Mouse (Mus musculus): ENCODE results near the gene Nedd9. TPM values are rescaled to one million over a fixed set of nuclear protein-coding genes. Genes with fewer than 3 reads are reported as not detected.

The Nedd9 gene
- polyA plus RNA-seq, 1 experiment from 2014 or later: 19.2 TPM

- no peak overlapping the region for H3K4me3 ChIP-seq
- no peak overlapping the region for H3K4me2 ChIP-seq
- H3K9ac ChIP-seq: no peak overlapping the region
- H3K4me1 ChIP-seq (replicated peaks): no peaks in the 10 kb centered on the region
- 0 out of 2 replicates have a peak, but pooled peaks cover 6% of the 10 kb centered on the region for H3K27me3 ChIP-seq
- no peaks in the 10 kb centered on the region for H3K36me3 ChIP-seq
- no peak for ATAC-seq (replicated peaks; ENCODE audit: insufficient number of reproducible peaks, insufficient read depth, low FRiP score, low read depth)
- 77% methylated on average over 4 of the region's 4 CpGs for WGBS
- no peak overlapping the region for H3K27ac ChIP-seq
- H3K9me3 ChIP-seq (replicated peaks): no peaks in the 10 kb centered on the region
Measured at GRCm38 (mm10) chr13:41379951-41380465, 107.2 kb downstream of the Nedd9 start.

GRCm38 (mm10) chr13:41378462-41378861 lies 108.7 kb downstream of the Nedd9 start:
- WGBS: 72% methylated on average over 5 of the region's 5 CpGs
- ATAC-seq (replicated peaks; ENCODE audit: insufficient number of reproducible peaks, insufficient read depth, low FRiP score, low read depth): no peak

GRCm38 (mm10) chr13:41377856-41378255 lies 109.3 kb downstream of the Nedd9 start:
- no peak for ATAC-seq (replicated peaks; ENCODE audit: insufficient number of reproducible peaks, insufficient read depth, low FRiP score, low read depth)
- 86% methylated on average over 9 of the region's 9 CpGs for WGBS
- Histone ChIP-seq H3K4me1 (replicated peaks) (no peaks in the 10 kb centered on the region), H3K4me2 (no peak overlapping the region), H3K27ac (no peak overlapping the region), H3K36me3 (no peaks in the 10 kb centered on the region), H3K4me3 (no peak overlapping the region), H3K27me3 (0 out of 2 replicates have a peak, but pooled peaks cover 6% of the 10 kb centered on the region), H3K9ac (no peak overlapping the region), H3K9me3 (replicated peaks) (no peaks in the 10 kb centered on the region)

More at GRCm38 (mm10) chr13:41378462-41378861, 108.7 kb downstream of the Nedd9 start:
- Histone ChIP-seq H3K4me1 (replicated peaks) (no peaks in the 10 kb centered on the region), H3K9me3 (replicated peaks) (no peaks in the 10 kb centered on the region), H3K27ac (no peak overlapping the region), H3K4me2 (no peak overlapping the region), H3K27me3 (0 out of 2 replicates have a peak, but pooled peaks cover 6% of the 10 kb centered on the region), H3K36me3 (no peaks in the 10 kb centered on the region), H3K4me3 (no peak overlapping the region), H3K9ac (no peak overlapping the region)

GRCm38 (mm10) chr13:41377011-41377431 lies 110.1 kb downstream of the Nedd9 start:
- Histone ChIP-seq H3K9ac (no peak overlapping the region), H3K4me1 (replicated peaks) (no peaks in the 10 kb centered on the region), H3K9me3 (replicated peaks) (no peaks in the 10 kb centered on the region), H3K4me3 (no peak overlapping the region), H3K36me3 (no peaks in the 10 kb centered on the region), H3K27me3 (0 out of 2 replicates have a peak, but pooled peaks cover 6% of the 10 kb centered on the region), H3K27ac (no peak overlapping the region), H3K4me2 (no peak overlapping the region)
- ATAC-seq (replicated peaks; ENCODE audit: insufficient number of reproducible peaks, insufficient read depth, low FRiP score, low read depth): no peak
- WGBS: 70% methylated on average over 2 of the region's 2 CpGs

GRCm38 (mm10) chr13:41376111-41376510 lies 111.1 kb downstream of the Nedd9 start:
- no peaks in the 10 kb centered on the region for H3K4me1 ChIP-seq (replicated peaks)
- H3K9ac ChIP-seq: no peak overlapping the region
- no peaks in the 10 kb centered on the region for H3K9me3 ChIP-seq (replicated peaks)
- 82% methylated on average over 4 of the region's 4 CpGs for WGBS
- H3K27ac ChIP-seq: no peak overlapping the region
- no peak overlapping the region for H3K4me2 ChIP-seq
- no peaks in the 10 kb centered on the region for H3K36me3 ChIP-seq
- no peak overlapping the region for H3K4me3 ChIP-seq
- ATAC-seq (replicated peaks; ENCODE audit: insufficient number of reproducible peaks, insufficient read depth, low FRiP score, low read depth): no peak
- H3K27me3 ChIP-seq: 0 out of 2 replicates have a peak, but pooled peaks cover 5% of the 10 kb centered on the region

- H3K4me3 ChIP-seq: no peak overlapping the region
- no peak overlapping the region for H3K27ac ChIP-seq
- 77% methylated on average over 6 of the region's 6 CpGs for WGBS
- no peaks in the 10 kb centered on the region for H3K36me3 ChIP-seq
- no peak for ATAC-seq (replicated peaks; ENCODE audit: insufficient number of reproducible peaks, insufficient read depth, low FRiP score, low read depth)
- 0 out of 2 replicates have a peak, but pooled peaks cover 5% of the 10 kb centered on the region for H3K27me3 ChIP-seq
- no peaks in the 10 kb centered on the region for H3K9me3 ChIP-seq (replicated peaks)
- no peak overlapping the region for H3K9ac ChIP-seq
- H3K4me1 ChIP-seq (replicated peaks): no peaks in the 10 kb centered on the region
- no peak overlapping the region for H3K4me2 ChIP-seq
Measured at GRCm38 (mm10) chr13:41375696-41376095, 111.5 kb downstream of the Nedd9 start.

- no peak for ATAC-seq (replicated peaks; ENCODE audit: insufficient number of reproducible peaks, insufficient read depth, low FRiP score, low read depth)
- no peaks in the 10 kb centered on the region for H3K36me3 ChIP-seq
- no peak overlapping the region for H3K27ac ChIP-seq
- H3K4me3 ChIP-seq: no peak overlapping the region
- no peaks in the 10 kb centered on the region for H3K9me3 ChIP-seq (replicated peaks)
- 0 out of 2 replicates have a peak, but pooled peaks cover 5% of the 10 kb centered on the region for H3K27me3 ChIP-seq
- H3K9ac ChIP-seq: no peak overlapping the region
- 83% methylated on average over 1 of the region's 1 CpGs for WGBS
- H3K4me2 ChIP-seq: no peak overlapping the region
- no peaks in the 10 kb centered on the region for H3K4me1 ChIP-seq (replicated peaks)
Measured at GRCm38 (mm10) chr13:41374886-41375285, 112.3 kb downstream of the Nedd9 start.

- Histone ChIP-seq H3K9me3 (replicated peaks) (no peaks in the 10 kb centered on the region), H3K27me3 (0 out of 2 replicates have a peak, but pooled peaks cover 5% of the 10 kb centered on the region), H3K9ac (no peak overlapping the region), H3K27ac (0 out of 2 replicates have a peak overlapping the region, but pooled peaks have one; percentile 5), H3K4me1 (replicated peaks) (no peaks in the 10 kb centered on the region), H3K4me2 (no peak overlapping the region), H3K36me3 (no peaks in the 10 kb centered on the region), H3K4me3 (no peak overlapping the region)
- WGBS: 68% methylated on average over 8 of the region's 8 CpGs
- ATAC-seq (replicated peaks; ENCODE audit: insufficient number of reproducible peaks, insufficient read depth, low FRiP score, low read depth): no peak
Measured at GRCm38 (mm10) chr13:41372555-41373460, 114.4 kb downstream of the Nedd9 start.

- WGBS: 61% methylated on average over 3 of the region's 3 CpGs
- no peaks in the 10 kb centered on the region for H3K27me3 ChIP-seq
- no peak overlapping the region for H3K4me3 ChIP-seq
- H3K4me1 ChIP-seq (replicated peaks): 0 out of 2 replicates have a peak, but pooled peaks cover under 1% of the 10 kb centered on the region
- H3K4me2 ChIP-seq: no peak overlapping the region
- H3K9me3 ChIP-seq (replicated peaks): no peaks in the 10 kb centered on the region
- no peaks in the 10 kb centered on the region for H3K36me3 ChIP-seq
- no peak overlapping the region for H3K9ac ChIP-seq
- ATAC-seq (replicated peaks; ENCODE audit: insufficient number of reproducible peaks, insufficient read depth, low FRiP score, low read depth): no peak
- peak overlapping the region; percentile 3; the same call in 1 of the 2 replicates for H3K27ac ChIP-seq
Measured at GRCm38 (mm10) chr13:41371547-41371946, 115.6 kb downstream of the Nedd9 start.

- ATAC-seq (replicated peaks; ENCODE audit: insufficient number of reproducible peaks, insufficient read depth, low FRiP score, low read depth): no peak
- H3K27me3 ChIP-seq: no peaks in the 10 kb centered on the region
- no peak overlapping the region for H3K4me3 ChIP-seq
- 0 out of 2 replicates have a peak, but pooled peaks cover 3% of the 10 kb centered on the region for H3K4me1 ChIP-seq (replicated peaks)
- no peak overlapping the region for H3K9ac ChIP-seq
- no peaks in the 10 kb centered on the region for H3K36me3 ChIP-seq
- H3K4me2 ChIP-seq: no peak overlapping the region
- 79% methylated on average over 5 of the region's 5 CpGs for WGBS
- no peaks in the 10 kb centered on the region for H3K9me3 ChIP-seq (replicated peaks)
- H3K27ac ChIP-seq: no peak overlapping the region
Measured at GRCm38 (mm10) chr13:41368612-41369011, 118.5 kb downstream of the Nedd9 start.

- ATAC-seq (replicated peaks; ENCODE audit: insufficient number of reproducible peaks, insufficient read depth, low FRiP score, low read depth): no peak
- H3K27ac ChIP-seq: no peak overlapping the region
- H3K36me3 ChIP-seq: no peaks in the 10 kb centered on the region
- WGBS: 87% methylated on average over 4 of the region's 4 CpGs
- 0 out of 2 replicates have a peak, but pooled peaks cover 3% of the 10 kb centered on the region for H3K4me1 ChIP-seq (replicated peaks)
- no peak overlapping the region for H3K9ac ChIP-seq
- H3K4me3 ChIP-seq: no peak overlapping the region
- H3K9me3 ChIP-seq (replicated peaks): no peaks in the 10 kb centered on the region
- no peak overlapping the region for H3K4me2 ChIP-seq
- no peaks in the 10 kb centered on the region for H3K27me3 ChIP-seq
Measured at GRCm38 (mm10) chr13:41367176-41367611, 120.0 kb downstream of the Nedd9 start.

Data from heart, embryonic 15.5 days (tissue).